Comparison of ENCODE assay signal across 8 mouse cellular contexts in genomic region chr8:109917277-109917676, GRCm38 (mm10). TPM values are rescaled to one million over a fixed set of nuclear protein-coding genes. Genes with fewer than 3 reads are reported as not detected.
A peak's percentile ranks its signal among the peaks of the same experiment; 100 is the strongest.
DNase-seq lines count a peak whose midpoint lies in the region; TF ChIP-seq lines count a peak whose summit lies in the region.
"Had no signal": no experiment of that assay in that cellular context is flagged by ENCODE, and none has a peak within 500 bp of the region (broad histone marks: within the 10 kb centered on the region; RNA-seq: fewer than 3 reads in every experiment).

No protein-coding gene starts in this region.

- 46% methylated on average over 4 of the region's 4 CpGs for WGBS in liver, adult 2 months

- peak; percentile 68 for TF ChIP-seq CTCF in liver, adult 2 months (IDR thresholded peaks at IDR 0.05; ENCODE audit: low read depth, low read length)

- no peak for TF ChIP-seq POLR2A in liver, adult 2 months (IDR thresholded peaks at IDR 0.05; ENCODE audit: extremely low read depth, insufficient read depth, low read length)

- DNase-seq in urinary bladder, postnatal 25 days (ENCODE audit: low spot score), result peak; percentile 26
- no peak for DNase-seq in urinary bladder, postnatal 4 days (ENCODE audit: low spot score in 2 of 2)
- DNase-seq in adrenal gland, adult 2 months, result peak; percentile 60
- DNase-seq in embryo, embryonic 11 days, result peak; percentile 55
- DNase-seq in induced T-regulatory cell, adult 2 months (ENCODE audit: low read depth), result peak; percentile 73
- DNase-seq in liver, adult 2 months (ENCODE audit: extremely low read depth, low read depth, low spot score), result peak; percentile 50
- DNase-seq in retina, embryonic 14.5 days (ENCODE audit: low spot score), result peak; percentile 71

- H3K27ac ChIP-seq in liver, adult 2 months (replicated peaks; ENCODE audit: insufficient read depth, low read depth, low read length), result no peak overlapping the region
- H3K27ac ChIP-seq: hindbrain, embryonic 15.5 days had no signal

- H3K79me2 ChIP-seq in liver, adult 2 months (ENCODE audit: control insufficient read depth, insufficient read depth, low read length), result no peaks in the 10 kb centered on the region

- H3K27me3 ChIP-seq in liver, adult 2 months (ENCODE audit: control insufficient read depth, insufficient read depth, low read length), result no peaks in the 10 kb centered on the region
- H3K27me3 ChIP-seq: hindbrain, embryonic 15.5 days had no signal

- no peaks in the 10 kb centered on the region for H3K4me1 ChIP-seq in liver, adult 2 months (ENCODE audit: control insufficient read depth, insufficient read depth, low read length)

- no peak overlapping the region for H3K4me3 ChIP-seq in liver, adult 2 months (ENCODE audit: insufficient read depth, low read depth, low read length)
- H3K4me3 ChIP-seq: hindbrain, embryonic 15.5 days had no signal

- H3K9ac ChIP-seq in liver, adult 2 months (ENCODE audit: low read depth, low read length), result no peak overlapping the region
- H3K9ac ChIP-seq: hindbrain, embryonic 15.5 days had no signal

- H3K36me3 ChIP-seq in liver, adult 2 months (ENCODE audit: control insufficient read depth, insufficient read depth, low read length), result peaks cover 8% of the 10 kb centered on the region

RNA-seq across cellular contexts. Expression of gene Marveld3, which starts 44.7 kb away (rescaled TPM):
- under 1 TPM in 1 of 2 experiments, not detected in 1; 0.28 TPM for total RNA-seq in adrenal gland, adult 2 months (2021)
- polyA plus RNA-seq in adrenal gland, adult 2 months (2012; rRNA removed), result not detected in 2 replicates
- 0.37 and 0.81 TPM in 2 replicates for total RNA-seq in liver, adult 2 months (2014; rRNA removed)
- 0.23 and 0.70 TPM in 2 replicates for polyA plus RNA-seq in liver, adult 2 months (2012; rRNA removed)

RNA-seq across cellular contexts. Expression of gene Phlpp2, which starts 48.9 kb away (rescaled TPM):
- 10 to 100 TPM in 1 of 2 experiments, 1 to 10 TPM in 1; 6.2 to 10.1 TPM for total RNA-seq in adrenal gland, adult 2 months (2021)
- 1.9 and 2.8 TPM in 2 replicates for polyA plus RNA-seq in adrenal gland, adult 2 months (2012; rRNA removed)
- total RNA-seq in liver, adult 2 months (2014; rRNA removed), result 0.92 and 1.3 TPM in 2 replicates
- polyA plus RNA-seq in liver, adult 2 months (2012; rRNA removed), result 0.76 and 1.2 TPM in 2 replicates

Comparison
In these comparisons a context has a peak if more than half of its experiments do, and no peak if none do; other contexts are left out.
1. DNase-seq: peak in urinary bladder, postnatal 25 days (single experiment), adrenal gland, adult 2 months (single experiment), embryo, embryonic 11 days (single experiment), induced T-regulatory cell, adult 2 months (single experiment), liver, adult 2 months (single experiment) and retina, embryonic 14.5 days (single experiment); none in urinary bladder, postnatal 4 days (0 of 2).